Mouse (Mus musculus): Measurements from ENCODE around the gene Ncoa7. TPM values are rescaled to one million over a fixed set of nuclear protein-coding genes. Genes with fewer than 3 reads are reported as not detected.
"Not testable (repeated sequence)": the region's sequence is repeated elsewhere in the genome, so short reads cannot be mapped to it uniquely, and the experiment has no call there.

The Ncoa7 gene
- polyA plus RNA-seq, 1 experiment: 2.4 TPM

DNA sequence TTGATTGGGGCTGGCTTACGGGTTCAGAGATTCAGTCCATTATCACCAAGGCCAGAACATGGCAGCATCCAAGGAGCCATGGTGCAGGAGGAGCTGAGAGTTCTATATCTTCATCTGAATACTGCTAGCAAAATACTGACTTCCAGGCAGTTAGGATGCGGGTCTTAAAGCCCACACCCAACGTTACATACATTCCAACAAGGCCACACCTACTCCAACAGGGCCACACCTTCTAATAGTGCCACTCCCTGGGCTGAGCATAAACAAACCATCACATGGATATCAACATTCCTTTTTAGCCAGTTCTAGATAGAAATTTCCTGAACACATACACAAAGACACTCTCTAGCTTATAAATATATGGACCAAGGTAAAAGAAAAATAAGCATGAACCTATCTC, 173.6 kb downstream of the Ncoa7 start, which contains the start of gene Hint3:
TSS of gene Hint3 (minus strand) at position 120 of the 400 bp plus-strand sequence.
- no peaks in the 10 kb centered on the region for H3K36me3 ChIP-seq (ENCODE audit: control insufficient read depth, insufficient read depth, low read length)
- H3K4me1 ChIP-seq (ENCODE audit: control insufficient read depth, insufficient read depth, insufficient read length, low read length): no peaks in the 10 kb centered on the region
- WGBS: 58% methylated on average over 3 of the region's 3 CpGs
- TF ChIP-seq POLR2A (IDR thresholded peaks at IDR 0.05; ENCODE audit: low read depth, low read length) (no peak), CTCF (IDR thresholded peaks at IDR 0.05; ENCODE audit: extremely low read depth, insufficient read length, insufficient replicate concordance, low read depth, low read length) (no peak)
- H3K27ac ChIP-seq (ENCODE audit: insufficient read depth, low read depth, low read length): no peak within 1 kb of the TSS
- H3K4me3 ChIP-seq (ENCODE audit: low read depth, low read length): no peak within 1 kb of the TSS
- H3K27me3 ChIP-seq (ENCODE audit: control insufficient read depth, insufficient read depth, low read length): no peaks in the 10 kb centered on the region

DNA sequence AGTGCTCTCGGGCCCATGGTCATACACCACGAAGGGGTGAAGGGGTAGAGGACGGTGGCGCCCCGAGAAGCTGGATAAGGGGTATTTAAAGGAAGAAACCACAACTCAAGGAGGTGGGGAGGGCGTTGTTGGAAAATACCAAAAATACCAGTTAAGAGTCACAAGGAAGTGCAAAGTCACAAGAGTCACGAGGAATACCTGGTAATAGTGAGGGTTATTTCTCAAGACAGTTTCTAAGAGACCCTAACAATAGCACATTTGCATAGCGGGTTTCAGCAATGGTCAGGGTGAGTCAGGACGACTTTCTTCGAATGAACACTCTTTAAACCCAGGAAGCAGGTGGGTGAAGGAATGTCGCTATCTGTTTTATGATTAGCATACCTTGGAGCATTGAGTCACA, 174.7 kb downstream of the Ncoa7 start:
- H3K27ac ChIP-seq (ENCODE audit: insufficient read depth, low read depth, low read length); H3K36me3 ChIP-seq (ENCODE audit: control insufficient read depth, insufficient read depth, low read length); H3K4me3 ChIP-seq (ENCODE audit: low read depth, low read length); H3K4me1 ChIP-seq (ENCODE audit: control insufficient read depth, insufficient read depth, insufficient read length, low read length); H3K27me3 ChIP-seq (ENCODE audit: control insufficient read depth, insufficient read depth, low read length): not testable (repeated sequence)
- 94% methylated on average over 11 of the region's 11 CpGs for WGBS

DNA sequence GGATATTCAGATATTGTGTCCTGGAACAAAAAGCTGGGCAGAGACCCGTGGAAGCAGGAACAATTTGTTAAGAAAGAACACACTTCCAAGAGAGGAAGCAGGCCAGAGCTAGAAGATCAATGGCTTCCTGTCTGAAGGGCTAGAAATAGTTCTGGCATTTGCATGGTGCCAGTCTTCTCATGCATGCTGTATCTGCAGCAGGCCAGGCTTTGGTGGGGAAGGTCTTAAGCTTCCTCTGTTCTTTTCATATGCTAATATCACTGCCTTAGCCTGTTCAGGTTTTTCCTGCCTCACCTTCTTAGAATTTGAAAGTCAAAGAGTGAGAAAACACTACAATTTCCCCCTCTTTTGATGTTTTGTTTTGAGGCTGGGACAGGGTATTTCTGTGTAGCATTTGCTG, 175.6 kb downstream of the Ncoa7 start:
- TF ChIP-seq CTCF (IDR thresholded peaks at IDR 0.05; ENCODE audit: extremely low read depth, insufficient read length, insufficient replicate concordance, low read depth, low read length): no peak
- no peak for TF ChIP-seq POLR2A (IDR thresholded peaks at IDR 0.05; ENCODE audit: low read depth, low read length)
- H3K36me3 ChIP-seq (ENCODE audit: control insufficient read depth, insufficient read depth, low read length): no peaks in the 10 kb centered on the region
- WGBS: 58% methylated on average over 1 of the region's 1 CpGs
- H3K4me3 ChIP-seq (ENCODE audit: low read depth, low read length): no peak overlapping the region
- H3K27me3 ChIP-seq (ENCODE audit: control insufficient read depth, insufficient read depth, low read length): no peaks in the 10 kb centered on the region
- H3K27ac ChIP-seq (ENCODE audit: insufficient read depth, low read depth, low read length): no peak overlapping the region
- no peaks in the 10 kb centered on the region for H3K4me1 ChIP-seq (ENCODE audit: control insufficient read depth, insufficient read depth, insufficient read length, low read length)

DNA sequence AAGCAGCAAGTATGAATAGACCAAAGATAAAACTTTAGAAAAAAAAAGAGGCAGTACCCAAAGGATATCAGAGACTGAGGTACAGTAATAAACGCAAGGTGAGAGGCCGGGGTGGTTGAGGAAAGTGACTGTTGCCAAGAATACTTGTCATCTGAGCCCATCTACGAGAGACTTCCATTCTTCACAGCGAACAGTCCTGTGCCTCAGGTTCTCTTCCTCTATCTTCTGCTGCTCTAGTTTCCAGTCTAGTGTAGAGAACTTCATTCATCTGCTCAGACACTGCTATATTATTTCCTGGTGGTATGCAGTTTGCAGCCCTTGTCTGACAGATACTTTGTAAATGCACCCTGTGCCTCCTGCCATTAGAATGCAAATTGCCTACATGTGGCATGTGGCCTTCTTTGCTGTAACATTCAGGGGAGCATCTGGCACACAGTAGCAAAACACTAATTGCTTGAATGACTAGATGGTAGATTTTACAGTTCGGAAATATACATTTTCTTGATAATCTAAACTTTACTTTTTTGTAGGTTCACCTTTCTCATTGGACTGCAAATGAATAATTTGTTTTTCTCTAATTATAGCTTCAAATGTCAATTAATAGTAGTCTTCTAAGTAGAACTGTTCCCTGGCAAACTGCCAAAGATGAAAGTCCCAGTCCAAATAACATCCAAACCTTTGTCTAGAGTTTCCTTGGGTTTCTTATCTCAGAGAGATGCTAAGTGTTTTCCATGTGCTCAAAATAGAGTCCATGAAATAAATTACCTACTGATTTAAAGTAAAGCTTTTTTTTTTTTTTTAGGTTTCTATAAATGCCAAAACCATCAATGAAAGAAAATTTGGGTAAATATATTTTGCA, 178.7 kb downstream of the Ncoa7 start:
- no peak for TF ChIP-seq CTCF (IDR thresholded peaks at IDR 0.05; ENCODE audit: extremely low read depth, insufficient read length, insufficient replicate concordance, low read depth, low read length)
- no peak for TF ChIP-seq POLR2A (IDR thresholded peaks at IDR 0.05; ENCODE audit: low read depth, low read length)

DNA sequence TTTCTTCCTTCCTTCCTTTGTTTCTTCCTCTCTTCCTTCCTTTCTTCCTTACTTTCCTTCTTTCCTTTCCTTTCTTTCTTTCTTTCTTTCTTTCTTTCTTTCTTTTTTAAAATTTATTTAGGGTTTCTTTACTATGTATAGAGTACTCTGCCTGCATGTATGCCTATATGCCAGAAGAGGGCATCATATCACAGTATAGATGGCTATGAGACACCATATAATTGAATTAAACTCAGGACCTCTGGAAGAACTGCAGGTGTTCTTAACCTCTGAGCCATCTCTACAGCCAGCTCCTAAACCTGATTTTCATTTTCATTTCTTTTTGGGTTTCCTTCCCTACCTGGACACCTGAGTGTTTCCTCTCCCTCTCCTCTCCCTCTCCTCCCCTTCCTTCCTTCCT, 180.2 kb downstream of the Ncoa7 start:
- TF ChIP-seq POLR2A (IDR thresholded peaks at IDR 0.05; ENCODE audit: low read depth, low read length) (no peak), CTCF (IDR thresholded peaks at IDR 0.05; ENCODE audit: extremely low read depth, insufficient read length, insufficient replicate concordance, low read depth, low read length) (no peak)
- H3K36me3 ChIP-seq (ENCODE audit: control insufficient read depth, insufficient read depth, low read length): no peaks in the 10 kb centered on the region
- H3K4me3 ChIP-seq (ENCODE audit: low read depth, low read length): no peak overlapping the region
- no peaks in the 10 kb centered on the region for H3K27me3 ChIP-seq (ENCODE audit: control insufficient read depth, insufficient read depth, low read length)
- no peaks in the 10 kb centered on the region for H3K4me1 ChIP-seq (ENCODE audit: control insufficient read depth, insufficient read depth, insufficient read length, low read length)
- H3K27ac ChIP-seq (ENCODE audit: insufficient read depth, low read depth, low read length): no peak overlapping the region

More for the DNA sequence above, 178.7 kb downstream of the Ncoa7 start:
- H3K27ac ChIP-seq (ENCODE audit: insufficient read depth, low read depth, low read length): no peak overlapping the region
- H3K4me1 ChIP-seq (ENCODE audit: control insufficient read depth, insufficient read depth, insufficient read length, low read length): no peaks in the 10 kb centered on the region
- H3K4me3 ChIP-seq (ENCODE audit: low read depth, low read length): no peak overlapping the region
- H3K27me3 ChIP-seq (ENCODE audit: control insufficient read depth, insufficient read depth, low read length): no peaks in the 10 kb centered on the region
- WGBS: 33% methylated on average over 5 of the region's 5 CpGs
- H3K36me3 ChIP-seq (ENCODE audit: control insufficient read depth, insufficient read depth, low read length): no peaks in the 10 kb centered on the region

DNA sequence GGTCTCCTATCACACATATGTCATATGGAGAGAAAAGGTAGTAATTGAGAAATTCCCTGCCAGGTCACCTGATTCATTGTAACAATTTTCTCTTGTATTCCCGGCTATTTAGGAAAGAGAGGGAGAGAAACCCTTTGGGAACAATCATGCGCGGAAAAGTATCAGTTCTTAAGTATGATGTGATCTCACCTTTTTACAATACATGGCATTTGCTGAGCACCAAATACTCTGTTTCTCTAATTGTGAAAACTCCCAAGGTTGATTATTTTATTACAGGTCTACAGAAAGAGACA, 184.3 kb downstream of the Ncoa7 start:
- H3K27ac ChIP-seq (ENCODE audit: insufficient read depth, low read depth, low read length): no peak overlapping the region
- no peaks in the 10 kb centered on the region for H3K4me1 ChIP-seq (ENCODE audit: control insufficient read depth, insufficient read depth, insufficient read length, low read length)
- H3K36me3 ChIP-seq (ENCODE audit: control insufficient read depth, insufficient read depth, low read length): no peaks in the 10 kb centered on the region
- 29% methylated on average over 3 of the region's 3 CpGs for WGBS
- TF ChIP-seq POLR2A (IDR thresholded peaks at IDR 0.05; ENCODE audit: low read depth, low read length): no peak
- TF ChIP-seq CTCF (IDR thresholded peaks at IDR 0.05; ENCODE audit: extremely low read depth, insufficient read length, insufficient replicate concordance, low read depth, low read length): no peak
- H3K27me3 ChIP-seq (ENCODE audit: control insufficient read depth, insufficient read depth, low read length): no peaks in the 10 kb centered on the region
- H3K4me3 ChIP-seq (ENCODE audit: low read depth, low read length): no peak overlapping the region

DNA sequence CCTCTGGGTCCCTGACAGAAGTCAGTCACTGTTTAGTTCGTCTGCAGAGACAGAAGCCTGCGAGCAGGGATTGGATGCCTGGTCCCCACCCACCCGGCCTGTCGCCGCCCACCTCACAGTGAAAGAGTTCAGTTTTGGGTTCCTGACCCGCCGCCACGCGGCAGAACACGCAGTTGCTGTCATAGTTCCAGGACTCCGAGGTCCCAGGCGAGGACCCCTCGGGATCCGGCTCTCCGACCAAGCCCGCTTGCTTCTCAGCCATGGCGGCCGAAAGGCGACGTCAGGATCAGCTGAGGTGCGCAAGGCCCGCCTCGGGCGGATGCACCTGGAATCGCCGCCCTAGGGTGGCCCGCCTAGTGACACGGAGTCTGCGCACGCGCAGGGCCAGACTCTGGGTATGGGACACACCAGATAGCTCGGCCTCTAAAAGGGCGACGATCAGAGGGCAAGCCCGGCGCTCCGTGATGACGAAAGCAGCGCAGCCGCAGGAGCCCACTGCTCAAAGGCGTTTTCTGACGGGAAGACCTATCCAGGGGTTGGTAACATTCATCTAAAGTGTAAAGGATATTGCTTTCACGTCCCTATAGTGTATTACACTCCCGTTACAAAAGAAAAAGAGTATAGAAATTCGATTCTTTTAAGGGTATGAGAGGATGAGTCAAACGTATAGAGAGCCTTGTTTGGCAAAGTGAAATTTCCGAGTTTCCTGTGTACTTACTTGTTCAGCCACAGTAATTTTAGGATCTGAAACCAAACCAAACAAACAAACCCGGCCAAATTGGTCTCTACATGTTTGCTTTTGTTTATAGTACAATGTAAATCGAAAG, 184.8 kb downstream of the Ncoa7 start:
- Histone ChIP-seq H3K4me3 (ENCODE audit: low read depth, low read length) (peak overlapping the region; percentile 89), H3K27me3 (ENCODE audit: control insufficient read depth, insufficient read depth, low read length) (no peaks in the 10 kb centered on the region), H3K36me3 (ENCODE audit: control insufficient read depth, insufficient read depth, low read length) (peaks cover 4% of the 10 kb centered on the region), H3K27ac (ENCODE audit: insufficient read depth, low read depth, low read length) (peak overlapping the region; percentile 94), H3K4me1 (ENCODE audit: control insufficient read depth, insufficient read depth, insufficient read length, low read length) (no peaks in the 10 kb centered on the region)
- TF ChIP-seq POLR2A (IDR thresholded peaks at IDR 0.05; ENCODE audit: low read depth, low read length): peak; percentile 71
- TF ChIP-seq CTCF (IDR thresholded peaks at IDR 0.05; ENCODE audit: extremely low read depth, insufficient read length, insufficient replicate concordance, low read depth, low read length): peak; percentile 25; the same call in 1 of the 2 replicates
- under 1% methylated on average over 49 of the region's 49 CpGs for WGBS

All from small intestine, adult 2 months (tissue).